11 mouse cellular contexts compared by ENCODE assay signal in genomic region chr12:100358040-100358620, GRCm38 (mm10).
"Had no signal": no experiment of that assay in that cellular context is flagged by ENCODE, and none has a peak within 500 bp of the region (broad histone marks: within the 10 kb centered on the region; RNA-seq: fewer than 3 reads in every experiment).

No protein-coding gene starts in this region.

- DNase-seq: kidney, adult 11 months; kidney, postnatal 36 days; liver; lung, adult 18-20 months; lung, postnatal 36 days; right cerebral cortex, adult 18-20 months; right cerebral cortex, postnatal 25 days had no signal

- H3K4me2 ChIP-seq: limb, embryonic 12.5 days; midbrain, embryonic 13.5 days had no signal

- H3K27ac ChIP-seq: limb, embryonic 12.5 days; liver, embryonic 14.5 days; midbrain, embryonic 13.5 days; stomach, postnatal 0 days had no signal

- H3K4me3 ChIP-seq: limb, embryonic 12.5 days; midbrain, embryonic 13.5 days had no signal

- H3K9ac ChIP-seq: limb, embryonic 12.5 days; liver, embryonic 14.5 days; midbrain, embryonic 13.5 days had no signal

- H3K4me1 ChIP-seq: midbrain, embryonic 13.5 days had no signal

- H3K9me3 ChIP-seq: limb, embryonic 12.5 days; midbrain, embryonic 13.5 days had no signal

- H3K27me3 ChIP-seq: limb, embryonic 12.5 days; midbrain, embryonic 13.5 days had no signal

- ATAC-seq: midbrain, embryonic 13.5 days had no signal
